Mouse (Mus musculus): ENCODE data around the gene Dennd1c. TPM values are rescaled to one million over a fixed set of nuclear protein-coding genes. Genes with fewer than 3 reads are reported as not detected.

Dennd1c gene
- polyA plus RNA-seq (2012; ENCODE audit: insufficient read depth, insufficient read length, low replicate concordance, missing spikeins): not detected in 2 replicates

DNA sequence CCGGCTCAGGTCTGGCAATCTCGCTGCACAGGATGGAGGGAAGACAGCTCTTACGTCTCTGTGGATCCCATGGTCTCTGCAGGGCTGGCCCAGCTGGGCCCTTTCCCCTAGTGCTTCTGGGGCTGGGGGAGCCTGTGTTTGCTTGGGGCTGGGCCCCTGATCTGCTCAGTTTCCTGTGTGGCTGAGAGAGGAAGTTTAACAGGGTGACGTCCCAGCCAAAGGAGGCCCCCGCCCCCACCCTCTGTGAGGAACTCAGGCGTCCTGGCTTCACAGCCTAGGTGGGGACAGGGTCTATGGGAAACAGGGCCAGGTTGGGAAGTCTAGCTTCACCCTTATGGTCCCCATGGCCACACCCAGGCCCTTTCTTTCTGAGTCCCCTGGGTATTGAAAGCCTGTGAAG is at the start of gene Dennd1c:
Gene Dennd1c, minus strand, starts transcription at position 179 of the 400 bp plus-strand sequence.
- Histone ChIP-seq H3K27ac (ENCODE audit: insufficient read depth, low read depth, low read length) (no peak within 1 kb of the TSS), H3K4me3 (ENCODE audit: insufficient read depth, low read depth, low read length) (no peak within 1 kb of the TSS; the same call in 1 of the 2 replicates), H3K4me1 (ENCODE audit: control insufficient read depth, insufficient read depth, low read length) (no peaks in the 10 kb centered on the region)
- TF ChIP-seq POLR2A (IDR thresholded peaks at IDR 0.05; ENCODE audit: insufficient read depth, low read depth, low read length) (no peak), CTCF (IDR thresholded peaks at IDR 0.05; ENCODE audit: insufficient read depth, low read depth, low read length) (no peak)
- WGBS: 68% methylated on average over 6 of the region's 6 CpGs

DNA sequence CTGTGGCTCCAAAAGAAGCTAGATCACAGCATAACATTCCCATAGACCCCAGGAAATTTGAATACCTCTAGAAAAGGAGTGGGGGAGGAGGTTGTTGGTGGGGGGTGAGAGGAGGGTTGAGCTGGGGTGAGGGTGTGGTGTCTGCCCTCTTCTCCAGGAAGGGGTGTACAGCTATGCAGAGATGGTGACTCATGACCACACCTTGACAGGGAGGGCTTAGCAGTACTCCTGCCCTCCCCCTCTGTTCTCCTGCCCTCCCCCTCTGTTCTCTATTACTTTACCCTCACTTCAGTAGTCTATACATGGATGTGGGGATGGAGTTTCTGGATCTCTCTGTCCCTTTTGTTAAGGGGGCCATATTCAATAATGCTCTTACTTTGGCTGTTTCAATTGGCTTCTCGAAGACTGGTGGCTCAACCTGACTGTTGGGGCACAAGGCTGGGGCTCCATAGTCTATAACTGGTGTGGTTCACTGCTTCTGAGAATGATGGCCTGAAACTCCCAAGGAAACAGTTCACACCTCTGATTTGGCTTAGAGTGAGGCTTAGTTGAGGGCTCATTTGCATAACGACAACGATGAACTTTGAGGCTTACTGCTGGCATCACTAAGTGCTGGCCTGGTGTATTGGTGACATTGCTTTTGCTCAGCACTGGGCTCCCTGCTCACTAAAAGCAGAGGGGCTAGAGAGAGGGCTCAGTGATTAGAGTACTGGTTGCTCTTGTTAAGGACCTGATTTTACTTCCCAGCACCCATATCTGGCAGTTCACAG is 47.7 kb upstream of the Dennd1c start:
- TF ChIP-seq CTCF (IDR thresholded peaks at IDR 0.05; ENCODE audit: insufficient read depth, low read depth, low read length) (no peak), POLR2A (IDR thresholded peaks at IDR 0.05; ENCODE audit: insufficient read depth, low read depth, low read length) (no peak)
- no peaks in the 10 kb centered on the region for H3K4me1 ChIP-seq (ENCODE audit: control insufficient read depth, insufficient read depth, low read length)
- no peak overlapping the region for H3K27ac ChIP-seq (ENCODE audit: insufficient read depth, low read depth, low read length)
- H3K4me3 ChIP-seq (ENCODE audit: insufficient read depth, low read depth, low read length): no peak overlapping the region
- 55% methylated on average over 3 of the region's 3 CpGs for WGBS

DNA sequence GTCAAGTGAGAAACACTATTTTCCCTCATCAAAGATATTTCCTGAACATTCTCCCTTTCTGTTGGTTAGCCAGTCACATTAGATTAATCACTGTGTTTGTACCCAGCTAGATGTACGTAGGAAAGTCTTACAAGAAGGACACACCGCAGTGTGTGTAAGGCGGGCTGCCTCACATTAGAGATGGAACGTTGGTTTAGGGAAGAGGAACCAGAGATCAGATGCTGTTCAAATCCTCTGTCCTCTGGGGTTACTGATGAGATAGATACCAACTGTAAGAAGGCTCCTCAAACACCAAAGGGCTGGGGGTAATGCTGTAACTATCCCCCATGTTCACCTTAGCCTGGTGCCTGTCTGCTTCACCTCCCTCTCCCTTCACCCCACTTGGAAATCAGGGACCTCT is 46.5 kb upstream of the Dennd1c start:
- TF ChIP-seq CTCF (IDR thresholded peaks at IDR 0.05; ENCODE audit: insufficient read depth, low read depth, low read length) (no peak), POLR2A (IDR thresholded peaks at IDR 0.05; ENCODE audit: insufficient read depth, low read depth, low read length) (no peak)
- no peak overlapping the region for H3K27ac ChIP-seq (ENCODE audit: insufficient read depth, low read depth, low read length)
- H3K4me3 ChIP-seq (ENCODE audit: insufficient read depth, low read depth, low read length): no peak overlapping the region
- WGBS: 90% methylated on average over 4 of the region's 4 CpGs
- no peaks in the 10 kb centered on the region for H3K4me1 ChIP-seq (ENCODE audit: control insufficient read depth, insufficient read depth, low read length)

DNA sequence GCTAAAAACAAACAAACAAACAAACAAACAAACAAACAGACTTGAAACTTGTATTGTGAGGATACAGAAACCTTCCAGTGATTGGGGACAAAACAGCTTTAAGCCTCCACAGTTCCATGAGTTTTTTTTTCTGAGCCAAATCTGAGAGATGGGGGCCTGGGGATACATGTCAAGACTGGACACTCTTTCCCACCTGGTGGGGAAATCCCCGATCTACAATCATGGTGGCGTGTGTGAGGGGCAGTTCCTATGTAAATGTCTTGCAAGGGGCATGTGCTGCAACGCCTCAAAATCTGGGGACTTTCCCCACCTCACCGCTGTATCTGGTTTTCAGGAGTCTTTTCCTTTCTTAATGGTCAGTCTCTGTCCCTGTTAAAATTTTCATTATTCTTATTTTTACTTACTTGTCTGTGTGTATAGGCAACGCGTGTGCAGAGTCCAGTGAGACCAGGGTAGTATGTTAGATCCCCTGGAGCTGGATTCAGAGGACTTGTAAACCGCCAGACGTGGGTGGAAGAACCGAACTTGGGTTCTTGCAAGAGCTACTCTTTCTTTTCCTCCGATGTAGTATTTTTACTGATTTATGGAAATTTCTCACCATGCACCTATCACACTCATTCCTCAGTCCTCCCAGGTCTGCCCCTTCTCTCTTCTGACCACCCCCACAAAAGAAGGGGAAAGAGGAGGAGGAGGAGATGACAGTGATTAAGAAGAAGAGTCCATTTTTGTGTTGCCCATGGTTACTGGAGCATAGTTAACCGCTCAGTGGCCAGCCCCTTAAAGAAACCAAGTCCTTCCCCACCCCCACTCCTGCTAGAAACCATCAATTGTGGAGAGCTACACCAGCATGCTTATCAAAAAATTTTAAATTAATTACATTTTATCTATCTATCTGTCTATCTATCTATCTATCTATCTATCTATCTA is 45.1 kb upstream of the Dennd1c start:
- Histone ChIP-seq H3K27ac (ENCODE audit: insufficient read depth, low read depth, low read length) (no peak overlapping the region), H3K4me1 (ENCODE audit: control insufficient read depth, insufficient read depth, low read length) (no peaks in the 10 kb centered on the region), H3K4me3 (ENCODE audit: insufficient read depth, low read depth, low read length) (no peak overlapping the region)
- TF ChIP-seq CTCF (IDR thresholded peaks at IDR 0.05; ENCODE audit: insufficient read depth, low read depth, low read length): no peak
- no peak for TF ChIP-seq POLR2A (IDR thresholded peaks at IDR 0.05; ENCODE audit: insufficient read depth, low read depth, low read length)
- 89% methylated on average over 11 of the region's 11 CpGs for WGBS

DNA sequence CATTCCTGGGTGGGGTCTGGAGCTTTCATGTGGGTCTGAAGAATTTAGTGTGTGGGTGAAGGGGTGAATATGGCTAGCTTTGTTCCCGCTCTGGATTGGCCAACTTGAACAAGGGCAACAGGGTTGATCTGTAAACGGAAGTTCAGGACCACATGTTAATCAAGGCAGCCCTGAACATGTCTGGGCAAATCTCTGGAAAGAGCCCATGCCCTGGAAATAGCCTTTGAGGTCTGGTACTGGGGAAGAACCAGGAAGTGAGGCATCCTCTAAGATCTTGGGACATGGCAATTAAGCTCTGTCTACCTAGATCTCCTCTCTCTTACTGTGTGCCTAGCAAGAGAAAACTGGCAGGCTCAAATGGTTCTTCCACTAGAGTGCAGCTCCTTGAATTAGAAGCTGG is 43.5 kb upstream of the Dennd1c start:
- no peak overlapping the region for H3K27ac ChIP-seq (ENCODE audit: insufficient read depth, low read depth, low read length)
- WGBS: 96% methylated on average over 2 of the region's 2 CpGs
- TF ChIP-seq POLR2A (IDR thresholded peaks at IDR 0.05; ENCODE audit: insufficient read depth, low read depth, low read length) (no peak), CTCF (IDR thresholded peaks at IDR 0.05; ENCODE audit: insufficient read depth, low read depth, low read length) (no peak)
- no peaks in the 10 kb centered on the region for H3K4me1 ChIP-seq (ENCODE audit: control insufficient read depth, insufficient read depth, low read length)
- no peak overlapping the region for H3K4me3 ChIP-seq (ENCODE audit: insufficient read depth, low read depth, low read length)

DNA sequence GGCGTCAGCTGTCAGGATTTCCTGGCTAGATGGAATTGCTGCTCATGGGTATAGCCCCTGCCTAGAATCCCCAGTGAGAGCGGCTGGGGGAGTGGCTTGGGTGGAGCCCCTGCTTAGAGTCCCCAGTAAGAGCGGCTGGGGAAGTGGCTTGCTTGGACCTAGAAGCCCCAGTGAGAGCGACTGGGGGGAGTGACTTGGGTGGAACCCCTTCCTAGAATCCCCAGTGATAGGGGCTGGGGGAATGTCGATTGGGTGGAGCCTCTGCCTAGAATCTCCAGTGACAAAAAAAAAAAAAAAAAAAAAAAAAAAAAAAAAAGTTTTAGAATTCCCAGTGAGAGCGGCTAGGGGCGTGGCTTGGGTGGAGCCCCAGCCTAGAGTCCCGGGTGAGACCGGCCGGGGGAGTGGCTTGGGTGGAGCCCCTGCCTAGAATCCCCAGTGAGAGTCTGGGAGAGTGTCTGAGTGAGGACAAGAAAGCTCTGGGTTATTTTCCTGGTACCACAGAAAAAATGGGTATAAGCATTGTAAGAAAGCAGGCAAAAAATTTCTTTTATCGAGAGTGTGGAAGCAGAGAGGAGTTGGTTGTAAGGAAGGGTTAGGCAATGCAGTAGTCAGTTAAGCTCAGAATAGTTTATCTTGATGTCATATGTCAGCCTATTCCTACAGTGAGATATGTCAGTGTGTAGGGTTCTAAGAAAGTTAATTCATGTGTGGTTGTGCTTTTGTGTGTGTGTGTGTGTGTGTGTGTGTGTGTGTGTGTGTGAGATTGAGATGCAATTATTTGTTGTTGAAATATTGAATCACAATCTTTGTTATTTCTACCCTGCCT is 40.4 kb upstream of the Dennd1c start:
- no peak overlapping the region for H3K4me3 ChIP-seq (ENCODE audit: insufficient read depth, low read depth, low read length)
- 7% methylated on average over 11 of the region's 11 CpGs for WGBS
- no peak overlapping the region for H3K27ac ChIP-seq (ENCODE audit: insufficient read depth, low read depth, low read length)
- TF ChIP-seq CTCF (IDR thresholded peaks at IDR 0.05; ENCODE audit: insufficient read depth, low read depth, low read length): no peak
- TF ChIP-seq POLR2A (IDR thresholded peaks at IDR 0.05; ENCODE audit: insufficient read depth, low read depth, low read length): no peak
- no peaks in the 10 kb centered on the region for H3K4me1 ChIP-seq (ENCODE audit: control insufficient read depth, insufficient read depth, low read length)

DNA sequence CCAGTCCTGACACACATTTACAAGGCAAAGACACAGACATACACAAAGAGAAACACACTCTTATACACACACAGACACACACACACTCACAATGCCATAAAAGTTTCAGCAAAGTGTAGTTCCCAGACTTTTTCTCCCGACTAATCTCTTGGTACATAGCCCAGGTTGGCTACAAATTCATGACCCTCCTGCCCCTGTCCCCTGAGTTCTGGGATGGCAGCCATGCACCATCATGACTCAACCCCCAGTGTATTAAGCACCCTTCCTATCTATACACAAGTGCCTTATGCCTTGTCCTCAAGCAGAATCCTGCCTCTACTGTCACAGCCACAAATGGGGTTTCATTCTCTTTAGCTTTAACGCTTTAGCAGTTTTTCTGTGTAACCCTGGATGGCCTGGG is 38.5 kb upstream of the Dennd1c start:
- Histone ChIP-seq H3K4me3 (ENCODE audit: insufficient read depth, low read depth, low read length) (no peak overlapping the region), H3K4me1 (ENCODE audit: control insufficient read depth, insufficient read depth, low read length) (no peaks in the 10 kb centered on the region), H3K27ac (ENCODE audit: insufficient read depth, low read depth, low read length) (no peak overlapping the region)
- no peak for TF ChIP-seq CTCF (IDR thresholded peaks at IDR 0.05; ENCODE audit: insufficient read depth, low read depth, low read length)
- no peak for TF ChIP-seq POLR2A (IDR thresholded peaks at IDR 0.05; ENCODE audit: insufficient read depth, low read depth, low read length)
- 48% methylated on average over 2 of the region's 2 CpGs for WGBS

DNA sequence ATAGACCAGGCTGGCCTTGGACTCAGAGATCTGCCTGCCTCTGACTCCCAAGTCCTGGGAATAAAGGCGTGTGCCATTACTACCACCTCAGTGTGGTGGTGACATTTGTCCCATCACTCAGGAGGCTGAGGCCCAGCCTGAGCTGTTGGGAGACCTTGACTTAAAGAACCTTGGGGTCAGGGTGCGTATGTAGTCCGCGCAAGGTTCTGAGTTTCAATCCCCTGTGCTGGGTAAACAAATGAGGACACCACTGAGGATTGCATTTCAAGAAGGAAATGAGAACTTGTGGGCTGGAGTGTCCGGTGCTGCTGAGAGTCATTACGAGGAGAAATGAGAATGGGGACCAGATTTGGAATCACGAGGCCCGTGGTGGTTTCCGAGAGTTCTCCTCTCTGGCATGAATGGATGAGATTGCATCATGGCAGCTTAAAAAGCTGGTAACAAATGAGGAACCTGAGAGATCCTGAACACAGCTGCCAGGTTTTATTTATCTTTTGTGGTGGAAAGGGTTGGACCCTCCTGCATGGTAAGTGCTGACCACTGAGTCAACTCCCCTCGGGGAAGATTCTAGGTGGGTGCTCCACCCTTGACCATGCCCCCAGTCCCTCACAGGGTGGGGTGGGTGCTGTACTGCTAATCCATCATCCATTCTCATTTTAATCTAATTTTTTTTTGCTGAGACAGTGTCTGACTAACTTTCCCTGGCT is 34.6 kb upstream of the Dennd1c start:
- 87% methylated on average over 10 of the region's 10 CpGs for WGBS
- Histone ChIP-seq H3K4me3 (ENCODE audit: insufficient read depth, low read depth, low read length) (no peak overlapping the region), H3K4me1 (ENCODE audit: control insufficient read depth, insufficient read depth, low read length) (no peaks in the 10 kb centered on the region), H3K27ac (ENCODE audit: insufficient read depth, low read depth, low read length) (no peak overlapping the region)
- no peak for TF ChIP-seq CTCF (IDR thresholded peaks at IDR 0.05; ENCODE audit: insufficient read depth, low read depth, low read length)
